8 mouse cellular contexts compared by ENCODE assay signal in the genomic region with DNA sequence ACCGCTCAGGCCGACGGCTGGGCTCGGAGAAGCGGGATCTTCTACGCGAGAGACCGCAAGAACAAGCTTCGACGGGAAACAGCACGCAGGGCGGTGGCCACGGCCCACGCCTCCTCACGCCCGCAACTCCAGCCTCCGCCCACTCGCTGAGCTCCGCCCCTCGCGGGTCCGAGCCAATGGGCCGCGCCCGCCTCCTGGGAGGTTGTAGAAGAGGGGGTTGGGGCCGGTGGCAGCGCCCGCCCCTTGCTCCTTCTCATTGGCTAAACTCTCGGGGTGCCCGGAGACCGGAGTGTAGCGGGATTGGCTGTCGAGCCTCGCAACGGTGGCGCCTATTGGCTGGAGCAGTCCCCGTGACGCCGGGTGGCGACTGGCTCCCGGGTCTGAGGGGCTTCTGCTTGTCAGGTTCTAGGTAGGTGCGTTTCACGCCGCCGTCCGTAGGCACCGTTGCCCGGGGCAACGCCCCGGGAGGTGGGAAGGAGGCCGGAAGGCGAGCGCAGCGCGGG. TPM values are rescaled to one million over a fixed set of nuclear protein-coding genes. Genes with fewer than 3 reads are reported as not detected.
DNase-seq lines count a peak whose midpoint lies in the region; ATAC-seq and TF ChIP-seq lines count a peak whose summit lies in the region.

A gene (minus strand): TSS at position 145 of the 503 bp plus-strand sequence.

- WGBS in heart, embryonic 12.5 days: under 1% methylated on average over 55 of the region's 55 CpGs
- WGBS in kidney, postnatal 0 days: 0% methylated on average over 49 of the region's 55 CpGs
- WGBS in liver, embryonic 11.5 days: under 1% methylated on average over 52 of the region's 55 CpGs
- WGBS in stomach, embryonic 14.5 days: under 1% methylated on average over 54 of the region's 55 CpGs

- peak; percentile 100 for ATAC-seq in erythroblast, adult 5-6 weeks (replicated peaks; ENCODE audit: low FRiP score, poor library complexity, severe bottlenecking)
- peak; percentile 99 for ATAC-seq in heart, embryonic 12.5 days (ENCODE audit: insufficient number of reproducible peaks, low FRiP score)
- ATAC-seq in kidney, postnatal 0 days (replicated peaks; ENCODE audit: low FRiP score, low read depth): peak; percentile 100
- peak; percentile 99 for ATAC-seq in liver, embryonic 11.5 days (replicated peaks; ENCODE audit: low FRiP score)
- ATAC-seq in stomach, embryonic 14.5 days (ENCODE audit: insufficient number of reproducible peaks, insufficient read depth, low FRiP score, low read depth): peak; percentile 99

- DNase-seq in B cell, adult 2 months: peak; percentile 84 to 87
- peak; percentile 99 for DNase-seq in brain, adult 2 months (ENCODE audit: low read depth, low spot score)
- DNase-seq in kidney, postnatal 0 days (ENCODE audit: low spot score): peak; percentile 99
- peak; percentile 98 for DNase-seq in liver, embryonic 11.5 days (ENCODE audit: low spot score)
- peak; percentile 62 for DNase-seq in naive thymus-derived CD4-positive, alpha-beta T cell, adult 2 months (ENCODE audit: low read depth)

- no peak; the same call in 1 of the 2 replicates for TF ChIP-seq CTCF in kidney, postnatal 0 days (IDR thresholded peaks at IDR 0.05; ENCODE audit: low read depth)

- peak within 1 kb of the TSS; percentile 95 for H3K4me2 ChIP-seq in heart, embryonic 12.5 days
- peak within 1 kb of the TSS; percentile 86 for H3K4me2 ChIP-seq in kidney, postnatal 0 days (ENCODE audit: low read length)
- H3K4me2 ChIP-seq in liver, embryonic 11.5 days: peak within 1 kb of the TSS; percentile 99
- peak within 1 kb of the TSS; percentile 83 for H3K4me2 ChIP-seq in stomach, embryonic 14.5 days (replicated peaks; ENCODE audit: low read depth, low read length)

- H3K4me3 ChIP-seq in heart, embryonic 12.5 days: peak within 1 kb of the TSS; percentile 88
- peak within 1 kb of the TSS; percentile 75 for H3K4me3 ChIP-seq in kidney, postnatal 0 days (replicated peaks; ENCODE audit: low read depth, low read length)
- peak within 1 kb of the TSS; percentile 95 for H3K4me3 ChIP-seq in liver, embryonic 11.5 days (ENCODE audit: low read depth, low read length)
- H3K4me3 ChIP-seq in stomach, embryonic 14.5 days (ENCODE audit: low read depth, low read length): peak within 1 kb of the TSS; percentile 89

- H3K27me3 ChIP-seq in heart, embryonic 12.5 days (replicated peaks): no peaks in the 10 kb centered on the region
- H3K27me3 ChIP-seq in kidney, postnatal 0 days (ENCODE audit: insufficient read depth, low read length): no peaks in the 10 kb centered on the region
- H3K27me3 ChIP-seq in liver, embryonic 11.5 days (replicated peaks; ENCODE audit: control insufficient read depth, insufficient read depth, low read length): no peaks in the 10 kb centered on the region
- no peaks in the 10 kb centered on the region for H3K27me3 ChIP-seq in stomach, embryonic 14.5 days (ENCODE audit: control insufficient read depth, insufficient read depth, low read length)

- no peaks in the 10 kb centered on the region for H3K36me3 ChIP-seq in heart, embryonic 12.5 days
- no peaks in the 10 kb centered on the region for H3K36me3 ChIP-seq in kidney, postnatal 0 days (ENCODE audit: insufficient read depth, low read length)
- H3K36me3 ChIP-seq in liver, embryonic 11.5 days (ENCODE audit: control insufficient read depth, insufficient read depth, low read length): no peaks in the 10 kb centered on the region
- no peaks in the 10 kb centered on the region for H3K36me3 ChIP-seq in stomach, embryonic 14.5 days (ENCODE audit: control insufficient read depth, insufficient read depth, low read length)

- H3K27ac ChIP-seq in heart, embryonic 12.5 days (ENCODE audit: poor library complexity, severe bottlenecking): peak within 1 kb of the TSS; percentile 87
- H3K27ac ChIP-seq in kidney, postnatal 0 days: peak within 1 kb of the TSS; percentile 89
- peak within 1 kb of the TSS; percentile 85 for H3K27ac ChIP-seq in liver, embryonic 11.5 days (ENCODE audit: low read depth, low read length)
- H3K27ac ChIP-seq in stomach, embryonic 14.5 days (ENCODE audit: low read length): peak within 1 kb of the TSS; percentile 61; the same call in 1 of the 2 replicates

- peaks cover 18% of the 10 kb centered on the region for H3K4me1 ChIP-seq in heart, embryonic 12.5 days (replicated peaks)
- H3K4me1 ChIP-seq in kidney, postnatal 0 days (replicated peaks; ENCODE audit: insufficient read depth, low read length): 0 out of 2 replicates have a peak, but pooled peaks cover 3% of the 10 kb centered on the region
- H3K4me1 ChIP-seq in liver, embryonic 11.5 days (replicated peaks; ENCODE audit: control insufficient read depth, insufficient read depth, low read length): peaks cover 11% of the 10 kb centered on the region; the same call in 1 of the 2 replicates
- H3K4me1 ChIP-seq in stomach, embryonic 14.5 days (ENCODE audit: control insufficient read depth, insufficient read depth, low read length): no peaks in the 10 kb centered on the region

- H3K9me3 ChIP-seq in heart, embryonic 12.5 days (replicated peaks): no peaks in the 10 kb centered on the region
- H3K9me3 ChIP-seq in kidney, postnatal 0 days (replicated peaks; ENCODE audit: low read length): no peaks in the 10 kb centered on the region
- no peaks in the 10 kb centered on the region for H3K9me3 ChIP-seq in liver, embryonic 11.5 days (ENCODE audit: control insufficient read depth, low read length)
- no peaks in the 10 kb centered on the region for H3K9me3 ChIP-seq in stomach, embryonic 14.5 days (ENCODE audit: control insufficient read depth, low read depth, low read length)

- peak within 1 kb of the TSS; percentile 89 for H3K9ac ChIP-seq in heart, embryonic 12.5 days
- H3K9ac ChIP-seq in kidney, postnatal 0 days (ENCODE audit: low read depth, low read length): peak within 1 kb of the TSS; percentile 91
- H3K9ac ChIP-seq in liver, embryonic 11.5 days (ENCODE audit: low read depth, low read length): peak within 1 kb of the TSS; percentile 88
- H3K9ac ChIP-seq in stomach, embryonic 14.5 days (replicated peaks; ENCODE audit: low read depth, low read length): peak within 1 kb of the TSS; percentile 62

RNA-seq across cellular contexts. Expression of the gene that starts here (rescaled TPM):
- total RNA-seq in erythroblast, adult 5-6 weeks (2015; ENCODE audit: low replicate concordance): not detected in 2 replicates
- not detected in 2 replicates for total RNA-seq in erythroblast, adult 5-6 weeks (2017; ENCODE audit: low replicate concordance)
- 2.8 and 3.7 TPM in 2 replicates for polyA plus RNA-seq in heart, embryonic 12.5 days (2016; fragmentation: Nextera tagmentation; extraction: Ambion mirVana)
- 5.3 and 6.4 TPM in 2 replicates for polyA plus RNA-seq in kidney, postnatal 0 days (2015; fragmentation: Nextera tagmentation; extraction: Ambion mirVana)
- polyA plus RNA-seq in liver, embryonic 11.5 days (2014; fragmentation: Nextera tagmentation; extraction: Ambion mirVana): 1.8 and 2.7 TPM in 2 replicates
- 3.5 and 3.6 TPM in 2 replicates for polyA plus RNA-seq in stomach, embryonic 14.5 days (2014; fragmentation: Nextera tagmentation; extraction: Ambion mirVana)

Comparison
In these comparisons a context has a peak if more than half of its experiments do, and no peak if none do; other contexts are left out.
1. Peak in every context shown above with its lines: DNase-seq, ATAC-seq, H3K4me3 ChIP-seq and H3K27ac ChIP-seq.
2. Peak in ATAC-seq in erythroblast, adult 5-6 weeks; RNA of the gene not detected or under 1 TPM.